Mouse (Mus musculus): ENCODE measurements at regions not wholly inside any gene's neighbourhood (a gene's known extent, or its start where the extent isn't known, plus 50 kb on each side); places are given as distances from the start of the nearest gene placed in this dataset.

- TF ChIP-seq CTCF (IDR thresholded peaks at IDR 0.05; ENCODE audit: control insufficient read depth, insufficient read depth, insufficient read length) (no peak), MAX (IDR thresholded peaks at IDR 0.05) (no peak), USF1 (IDR thresholded peaks at IDR 0.05; ENCODE audit: low read depth) (no peak), CEBPB (IDR thresholded peaks at IDR 0.05; ENCODE audit: low read depth) (no peak), MYOD1 (IDR thresholded peaks at IDR 0.05; ENCODE audit: control insufficient read depth, insufficient read length, low read depth) (no peak), FOSL1 (IDR thresholded peaks at IDR 0.05; ENCODE audit: insufficient read depth, low read length, poor library complexity, severe bottlenecking) (no peak)
Measured at GRCm38 (mm10) chr8:17596559-17596958, 1381.5 kb downstream of the Defb40 start.
